Mouse (Mus musculus) B cell, adult 62 days (primary cell): ENCODE results near the gene Zfp110. TPM values are rescaled to one million over a fixed set of nuclear protein-coding genes. Genes with fewer than 3 reads are reported as not detected.

Experiments used
- total RNA-seq: library from RNA; stranded (reverse); gene quantifications from 4 replicates; pipeline ENCODE4 v1.2.4, GENCODE M21; 2023

Gene Zfp110
- total RNA-seq: 112 to 125 TPM (median 118 TPM) in 4 replicates

DNA sequence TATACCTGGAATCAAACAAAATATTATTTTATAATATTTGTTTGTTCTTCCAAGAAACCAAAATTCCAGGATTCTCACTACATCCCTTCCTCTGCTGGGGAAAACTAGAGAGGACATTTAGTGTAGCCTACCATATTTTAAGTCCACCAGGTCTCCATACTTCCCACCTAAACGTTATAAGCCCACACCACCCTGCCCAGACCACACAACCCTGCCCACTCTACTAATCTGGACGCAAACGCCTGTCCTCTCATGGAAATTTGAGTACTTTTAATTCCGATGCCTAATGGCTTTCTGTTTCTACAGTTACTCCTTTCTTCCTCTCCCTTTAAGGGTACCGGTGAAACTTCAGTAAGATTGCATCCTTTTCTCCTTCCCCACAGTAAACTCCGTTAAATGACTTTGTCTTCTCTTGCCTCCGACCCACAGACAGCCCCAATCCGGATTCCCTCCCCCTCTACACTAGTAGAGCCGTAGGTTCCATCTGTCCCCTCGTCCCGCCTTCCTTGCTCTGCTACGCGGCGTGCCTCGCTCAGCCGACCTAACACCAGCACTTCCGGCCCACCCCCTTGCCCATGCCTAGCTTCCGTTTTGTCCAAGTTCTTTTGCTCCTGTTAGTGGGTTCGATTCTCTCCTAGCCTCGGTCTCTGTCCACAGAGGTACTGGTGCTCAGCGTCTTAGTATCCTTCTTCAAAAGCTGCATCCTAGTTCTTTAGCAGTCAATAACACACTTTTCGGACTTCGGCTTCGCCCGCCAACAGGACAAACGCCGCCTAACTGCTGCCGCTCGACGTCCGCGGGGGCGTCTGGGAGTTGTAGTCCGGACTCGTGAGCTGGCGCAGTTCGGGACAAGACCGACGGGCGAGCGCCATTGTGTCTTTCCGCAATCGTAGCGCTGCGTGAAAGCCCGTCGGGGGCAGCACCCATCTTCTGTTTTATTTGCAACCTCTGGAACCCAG is at the start of gene Zfp110:
Zfp110 (plus strand) TSS at position 600 of the 959 bp plus-strand sequence.

DNA sequence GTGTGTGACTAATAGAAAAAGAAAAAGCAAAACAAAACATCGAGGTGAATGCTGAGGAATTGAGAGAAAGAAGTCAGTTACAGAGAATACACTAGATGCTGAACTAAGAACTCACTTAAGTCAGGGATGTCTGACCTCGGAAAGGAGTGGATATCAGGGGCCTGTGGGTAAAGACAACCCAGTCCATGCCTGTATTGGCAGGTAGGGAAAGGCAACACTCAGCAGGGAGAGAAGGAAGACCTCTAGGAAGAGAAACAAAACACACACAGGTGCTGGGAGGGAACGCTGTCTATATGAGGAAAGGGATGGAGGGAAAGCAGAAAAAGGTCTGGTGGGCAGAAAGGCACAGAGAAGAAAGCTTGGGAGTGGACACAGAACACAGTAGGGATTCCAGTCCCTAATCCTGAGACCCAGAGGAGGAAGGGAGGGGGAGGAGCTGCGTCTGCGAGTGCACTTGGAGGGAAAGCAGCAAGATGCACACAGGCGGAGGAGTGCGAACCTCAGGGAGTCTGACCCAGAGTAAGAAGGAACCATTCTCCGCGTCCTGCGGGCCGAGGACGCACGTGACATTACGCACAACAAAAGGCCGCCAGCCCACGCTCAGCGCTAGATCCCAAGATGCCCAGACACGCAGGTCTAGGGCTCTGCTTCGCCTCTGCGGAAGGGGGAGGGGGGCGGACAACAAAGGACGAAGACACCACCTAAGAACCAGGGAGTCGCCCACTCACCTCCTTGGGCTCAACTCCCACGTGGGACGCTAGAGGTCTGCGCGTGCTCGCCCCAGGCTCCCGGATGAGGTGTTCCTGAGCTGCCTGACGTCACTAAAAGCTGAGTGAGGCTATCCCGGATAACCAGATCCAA is 31.5 kb upstream of the Zfp110 start, which contains the start of gene Zscan18:
Zscan18 (minus strand) TSS at position 770 of the 861 bp plus-strand sequence.

DNA sequence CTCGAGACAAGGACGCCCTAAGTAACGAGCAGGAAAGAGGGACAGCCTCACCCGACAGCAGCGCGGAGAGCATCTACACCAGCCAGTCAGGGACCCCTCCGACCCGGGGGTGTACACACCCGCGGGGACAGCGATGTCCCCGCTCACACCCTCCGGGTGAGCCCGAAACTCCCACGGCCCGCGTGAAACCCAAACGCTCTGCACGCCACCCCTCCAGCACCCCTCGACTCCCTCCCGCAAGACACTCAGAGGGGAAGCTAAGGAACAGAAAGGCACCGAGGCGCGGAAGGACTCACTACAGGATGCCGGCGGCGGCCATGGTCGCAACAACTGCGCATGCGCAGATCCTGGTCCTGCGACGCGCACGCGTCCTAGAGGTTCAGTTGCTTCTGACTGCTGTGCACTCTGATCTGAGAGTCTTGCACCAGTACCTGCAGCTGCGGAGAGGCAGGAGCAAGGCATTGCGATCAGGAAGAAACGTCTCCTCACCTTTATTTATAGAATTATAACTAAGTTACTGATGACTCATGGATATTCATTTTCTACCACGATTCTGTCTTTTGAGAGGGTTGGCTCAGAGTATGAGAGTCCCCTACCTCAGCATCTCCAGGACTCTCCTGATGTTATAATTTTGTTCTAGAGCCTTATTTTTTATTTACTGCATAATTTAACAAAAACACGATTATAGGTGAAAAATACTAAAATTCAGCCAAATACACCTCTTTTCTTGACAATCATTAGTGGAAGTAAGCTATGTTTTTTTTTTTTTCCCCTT is 15.9 kb upstream of the Zfp110 start, which contains the start of gene Zfp329:
Zfp329 (minus strand) TSS at position 338 of the 775 bp plus-strand sequence.

DNA sequence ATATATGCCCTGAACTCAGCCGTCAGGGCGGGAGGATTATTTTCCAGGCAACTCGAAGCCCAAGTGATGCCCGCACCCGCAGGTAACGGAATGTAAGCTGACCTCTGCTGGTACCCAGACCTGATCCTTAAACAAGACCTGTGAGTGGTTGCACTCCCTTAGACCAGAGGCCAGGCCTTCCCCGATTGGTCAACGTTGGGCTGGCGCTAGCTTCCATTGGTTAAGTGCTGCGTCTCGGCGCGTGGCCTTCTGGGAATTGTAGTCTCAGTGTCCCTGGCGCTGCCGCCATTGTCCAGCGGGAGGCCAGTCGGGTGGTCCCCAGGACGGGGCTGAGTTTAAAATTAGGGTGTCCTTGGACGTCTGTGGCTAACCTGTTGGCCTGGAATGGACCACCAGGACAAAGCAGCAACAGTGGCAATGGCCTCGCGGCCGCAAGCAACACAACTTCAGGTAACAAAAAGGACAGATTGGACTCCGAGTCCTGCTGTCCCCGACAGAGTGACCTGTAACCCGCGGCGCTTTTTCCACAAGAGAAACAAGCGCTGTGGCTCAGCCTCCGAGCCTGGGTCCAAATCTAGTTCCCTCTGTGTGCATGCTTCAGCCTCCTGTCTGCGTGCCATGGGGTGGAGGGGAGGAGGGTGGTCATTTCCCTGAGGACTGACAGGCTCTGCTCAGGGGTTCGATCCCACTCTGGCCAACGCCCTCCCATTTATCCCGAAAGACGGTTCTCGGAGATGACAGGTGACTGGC is 46.5 kb downstream of the Zfp110 start, which contains the start of gene Zfp128:
Zfp128 (plus strand) TSS at position 267 of the 750 bp plus-strand sequence.

DNA sequence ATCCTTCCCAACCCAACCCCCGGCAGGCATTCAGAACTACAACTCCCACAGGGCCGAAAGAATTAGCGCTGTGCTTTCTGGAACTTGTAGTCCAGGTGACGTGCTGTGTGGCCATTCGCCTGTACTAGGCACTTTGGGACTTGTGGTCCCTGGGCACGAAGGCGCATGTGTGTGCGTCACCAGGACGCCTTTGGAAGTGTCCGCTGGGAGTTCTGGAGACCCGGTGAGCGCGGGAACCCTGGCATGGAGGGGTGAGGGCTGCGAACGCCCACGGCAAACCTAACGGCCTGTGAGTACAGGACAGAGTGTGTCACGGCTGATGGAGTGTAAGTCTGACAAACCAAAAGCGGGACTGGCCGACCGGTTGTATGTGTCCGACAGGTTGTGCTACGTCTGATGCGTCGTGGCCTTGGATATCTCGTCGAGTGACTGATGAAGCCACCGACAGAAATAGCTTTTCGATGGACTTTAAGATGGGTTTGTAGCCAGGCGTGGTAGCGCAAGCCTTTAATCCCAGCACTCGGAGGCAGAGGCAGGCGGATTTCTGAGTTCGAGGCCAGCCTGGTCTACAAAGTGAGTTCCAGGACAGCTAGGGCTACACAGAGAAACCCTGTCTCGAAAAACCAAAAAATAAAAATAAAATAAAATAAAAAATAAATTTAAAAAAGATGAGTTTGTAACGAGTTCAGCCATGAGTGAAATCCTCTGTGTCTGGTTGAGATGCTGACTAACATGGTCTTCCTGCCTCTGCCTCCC is 63.3 kb downstream of the Zfp110 start, which contains the start of gene Zscan22:
Zscan22 (plus strand) TSS at position 161 of the 756 bp plus-strand sequence.

Other genes with a start within 250 kb of the Zfp110 start
- gene Vmn2r53, start 226.0 kb upstream of the Zfp110 start, total RNA-seq: 0.03 to 0.09 TPM (median 0.06 TPM) in 3 of 4 replicates, not detected in the other
- not detected in 4 replicates for gene Vmn2r54, start 194.4 kb upstream of the Zfp110 start, total RNA-seq
- gene Vmn2r55, start 149.8 kb upstream of the Zfp110 start, total RNA-seq: not detected in 4 replicates
- not detected in 4 replicates for gene Vmn2r56, start 99.8 kb upstream of the Zfp110 start, total RNA-seq
- 31.2 to 41.3 TPM (median 34.6 TPM) in 4 replicates for gene Zscan18, start 31.1 kb upstream of the Zfp110 start, total RNA-seq
- 7.0 to 10.2 TPM (median 9.4 TPM) in 4 replicates for gene Zfp329, start 15.9 kb upstream of the Zfp110 start, total RNA-seq
- 1.9 to 3.0 TPM (median 2.3 TPM) in 4 replicates for gene Zfp128, start 46.4 kb downstream of the Zfp110 start, total RNA-seq
- gene Zscan22, start 63.1 kb downstream of the Zfp110 start, total RNA-seq: 12.8 to 15.4 TPM (median 13.6 TPM) in 4 replicates
- 2,155 to 2,273 TPM (median 2,193 TPM) in 4 replicates for gene Rps5, start 87.5 kb downstream of the Zfp110 start, total RNA-seq
- 1.2 to 1.7 TPM (median 1.3 TPM) in 4 replicates for gene Rnf225, start 92.7 kb downstream of the Zfp110 start, total RNA-seq
- 2.9 to 6.0 TPM (median 3.5 TPM) in 4 replicates for gene Zfp324, start 131.1 kb downstream of the Zfp110 start, total RNA-seq
- gene Zfp446, start 143.1 kb downstream of the Zfp110 start, total RNA-seq: 8.7 to 10.7 TPM (median 9.6 TPM) in 4 replicates
- not detected in 4 replicates for gene Slc27a5, start 163.4 kb downstream of the Zfp110 start, total RNA-seq
- gene Trim28, start 164.4 kb downstream of the Zfp110 start, total RNA-seq: 351 to 392 TPM (median 373 TPM) in 4 replicates
- gene Zbtb45, start 175.3 kb downstream of the Zfp110 start, total RNA-seq: 3.9 to 9.9 TPM (median 5.9 TPM) in 4 replicates
- gene Chmp2a, start 200.0 kb downstream of the Zfp110 start, total RNA-seq: 88.1 to 101 TPM (median 92.6 TPM) in 4 replicates
- 76.5 to 89.6 TPM (median 83.2 TPM) in 4 replicates for gene Ube2m, start 203.5 kb downstream of the Zfp110 start, total RNA-seq
- 0.45 to 0.75 TPM (median 0.56 TPM) in 4 replicates for gene Mzf1, start 220.0 kb downstream of the Zfp110 start, total RNA-seq